ENCODE assay signal across 21 mouse cellular contexts in the genomic region with DNA sequence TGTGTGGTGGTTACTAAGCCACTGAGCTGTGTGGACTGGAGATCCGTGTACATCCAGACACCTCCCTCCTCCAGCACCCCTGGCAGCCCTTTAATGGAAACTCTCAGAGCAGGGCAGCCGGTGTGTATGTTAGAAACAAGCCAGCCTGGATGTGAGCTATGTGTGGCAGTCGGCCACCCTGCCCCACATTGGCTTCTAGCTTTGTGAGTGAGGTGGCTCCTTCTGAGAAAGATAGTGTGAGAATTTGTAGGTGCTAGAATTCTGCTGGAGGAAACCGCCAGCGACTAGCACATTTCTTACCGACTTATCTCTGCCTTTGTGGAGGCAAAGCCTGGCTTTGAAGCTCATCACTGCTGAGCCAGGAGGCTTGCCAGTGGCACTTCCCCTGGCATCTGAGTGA. TPM values are rescaled to one million over a fixed set of nuclear protein-coding genes. Genes with fewer than 3 reads are reported as not detected.
DNase-seq lines count a peak whose midpoint lies in the region; ATAC-seq and TF ChIP-seq lines count a peak whose summit lies in the region.
"Had no signal": no experiment of that assay in that cellular context is flagged by ENCODE, and none has a peak within 500 bp of the region (broad histone marks: within the 10 kb centered on the region; RNA-seq: fewer than 3 reads in every experiment).

No protein-coding gene starts in this region.

- WGBS in forebrain, postnatal 0 days: 52% methylated on average over 6 of the region's 6 CpGs
- 72% methylated on average over 6 of the region's 6 CpGs for WGBS in forebrain, embryonic 15.5 days
- 24% methylated on average over 6 of the region's 6 CpGs for WGBS in heart, embryonic 14.5 days
- 51% methylated on average over 6 of the region's 6 CpGs for WGBS in heart, embryonic 11.5 days (ENCODE audit: insufficient replicate concordance)
- WGBS in limb, embryonic 15.5 days: 68% methylated on average over 6 of the region's 6 CpGs
- WGBS in limb, embryonic 10.5 days: 86% methylated on average over 6 of the region's 6 CpGs

- TF ChIP-seq CTCF in forebrain, postnatal 0 days (IDR thresholded peaks at IDR 0.05; ENCODE audit: low read depth): no peak

- peak; percentile 24 for ATAC-seq in forebrain, postnatal 0 days
- ATAC-seq in forebrain, embryonic 15.5 days (replicated peaks): no peak
- no peak for ATAC-seq in heart, embryonic 14.5 days (ENCODE audit: insufficient number of reproducible peaks, insufficient read depth, low FRiP score, low read depth)
- no peak for ATAC-seq in heart, embryonic 11.5 days (replicated peaks; ENCODE audit: insufficient number of reproducible peaks, low FRiP score, low TSS enrichment)
- ATAC-seq in limb, embryonic 15.5 days (ENCODE audit: insufficient number of reproducible peaks, low FRiP score, low TSS enrichment, low read depth): no peak
- ATAC-seq: CD4-positive, CD25-positive, alpha-beta regulatory T cell, adult 4 months; liver, postnatal 0 days had no signal

- H3K4me2 ChIP-seq in forebrain, postnatal 0 days (ENCODE audit: low read depth): no peak overlapping the region
- H3K4me2 ChIP-seq in forebrain, embryonic 15.5 days (replicated peaks): no peak overlapping the region
- no peak overlapping the region for H3K4me2 ChIP-seq in heart, embryonic 14.5 days (ENCODE audit: low read length)
- no peak overlapping the region for H3K4me2 ChIP-seq in heart, embryonic 11.5 days
- H3K4me2 ChIP-seq in limb, embryonic 15.5 days: no peak overlapping the region
- H3K4me2 ChIP-seq: embryonic facial prominence, embryonic 13.5 days had no signal

- no peaks in the 10 kb centered on the region for H3K27me3 ChIP-seq in forebrain, postnatal 0 days (ENCODE audit: insufficient read depth, low read length)
- H3K27me3 ChIP-seq in forebrain, embryonic 15.5 days: no peaks in the 10 kb centered on the region
- H3K27me3 ChIP-seq in heart, embryonic 14.5 days (ENCODE audit: control insufficient read depth, insufficient read depth, low read length): no peaks in the 10 kb centered on the region
- H3K27me3 ChIP-seq in heart, embryonic 11.5 days (ENCODE audit: control insufficient read depth, insufficient read depth, low read length): no peaks in the 10 kb centered on the region
- H3K27me3 ChIP-seq in limb, embryonic 15.5 days: no peaks in the 10 kb centered on the region
- H3K27me3 ChIP-seq in limb, embryonic 10.5 days (ENCODE audit: low read depth, poor library complexity, severe bottlenecking): no peaks in the 10 kb centered on the region
- H3K27me3 ChIP-seq: embryonic facial prominence, embryonic 13.5 days had no signal

- H3K27ac ChIP-seq in forebrain, postnatal 0 days (ENCODE audit: low read depth, low read length): no peak overlapping the region
- no peak overlapping the region for H3K27ac ChIP-seq in forebrain, embryonic 15.5 days (replicated peaks)
- H3K27ac ChIP-seq in heart, embryonic 14.5 days (replicated peaks in 1 of 2; ENCODE audit: control insufficient read depth in 1 of 2, insufficient read depth in 1 of 2, low read depth in 2 of 2, low read length in 2 of 2): peak overlapping the region; percentile 10 to 19; a peak in 1 of 4 replicates
- H3K27ac ChIP-seq in heart, embryonic 11.5 days (ENCODE audit: low read depth, low read length): no peak overlapping the region
- H3K27ac ChIP-seq in limb, embryonic 15.5 days: 0 out of 2 replicates have a peak overlapping the region, but pooled peaks have one; percentile 33
- H3K27ac ChIP-seq in limb, embryonic 10.5 days: no peak overlapping the region
- H3K27ac ChIP-seq: embryonic facial prominence, embryonic 13.5 days; midbrain, embryonic 10.5 days had no signal

- H3K9me3 ChIP-seq in forebrain, postnatal 0 days (ENCODE audit: low read length): no peaks in the 10 kb centered on the region
- H3K9me3 ChIP-seq in forebrain, embryonic 15.5 days: no peaks in the 10 kb centered on the region
- no peaks in the 10 kb centered on the region for H3K9me3 ChIP-seq in heart, embryonic 14.5 days (ENCODE audit: control insufficient read depth, low read length)
- no peaks in the 10 kb centered on the region for H3K9me3 ChIP-seq in heart, embryonic 11.5 days (replicated peaks; ENCODE audit: control insufficient read depth, low read length)
- H3K9me3 ChIP-seq in limb, embryonic 15.5 days: no peaks in the 10 kb centered on the region
- H3K9me3 ChIP-seq in limb, embryonic 10.5 days (replicated peaks): no peaks in the 10 kb centered on the region
- H3K9me3 ChIP-seq: G1E; midbrain, embryonic 10.5 days had no signal

- no peak for DNase-seq in forebrain, postnatal 0 days
- no peak for DNase-seq in limb, embryonic 10.5 days (ENCODE audit: low spot score)
- peak; percentile 82 for DNase-seq in Muller cell, postnatal 12 days (ENCODE audit: inconsistent ontology term)
- DNase-seq in adrenal gland, adult 2 months: no peak
- DNase-seq: cerebellum, adult 9-11 months; kidney, adult 9 months; layer of hippocampus, postnatal 36 days; liver; liver, postnatal 0 days; lung, postnatal 14 days; thymus, postnatal 36 days had no signal

- peaks cover 7% of the 10 kb centered on the region; the same call in 1 of the 2 replicates for H3K36me3 ChIP-seq in forebrain, postnatal 0 days (ENCODE audit: insufficient read depth)
- H3K36me3 ChIP-seq in forebrain, embryonic 15.5 days: peaks cover 12% of the 10 kb centered on the region
- peaks cover 19% of the 10 kb centered on the region; the same call in 1 of the 2 replicates for H3K36me3 ChIP-seq in heart, embryonic 14.5 days (ENCODE audit: control insufficient read depth, insufficient read depth, low read length)
- 0 out of 2 replicates have a peak, but pooled peaks cover 3% of the 10 kb centered on the region for H3K36me3 ChIP-seq in heart, embryonic 11.5 days (ENCODE audit: control insufficient read depth, insufficient read depth, low read length)
- H3K36me3 ChIP-seq in limb, embryonic 15.5 days: peaks cover 42% of the 10 kb centered on the region
- peaks cover 72% of the 10 kb centered on the region for H3K36me3 ChIP-seq in limb, embryonic 10.5 days
- H3K36me3 ChIP-seq: G1E had no signal

- no peak overlapping the region for H3K9ac ChIP-seq in forebrain, postnatal 0 days
- H3K9ac ChIP-seq in forebrain, embryonic 15.5 days (replicated peaks): no peak overlapping the region
- peak overlapping the region; percentile 38; the same call in 1 of the 2 replicates for H3K9ac ChIP-seq in heart, embryonic 14.5 days (ENCODE audit: low read length)
- H3K9ac ChIP-seq in heart, embryonic 11.5 days (ENCODE audit: low read depth, low read length): no peak overlapping the region
- H3K9ac ChIP-seq in limb, embryonic 15.5 days: no peak overlapping the region
- H3K9ac ChIP-seq: embryonic facial prominence, embryonic 13.5 days; liver, postnatal 0 days had no signal

- no peak overlapping the region for H3K4me3 ChIP-seq in forebrain, postnatal 0 days (ENCODE audit: low read depth, low read length)
- no peak overlapping the region for H3K4me3 ChIP-seq in forebrain, embryonic 15.5 days
- no peak overlapping the region for H3K4me3 ChIP-seq in heart, embryonic 14.5 days (ENCODE audit: control insufficient read depth in 1 of 2, insufficient read depth in 1 of 2, low read depth in 1 of 2, low read length in 2 of 2)
- H3K4me3 ChIP-seq in heart, embryonic 11.5 days (ENCODE audit: low read depth, low read length): no peak overlapping the region
- H3K4me3 ChIP-seq in limb, embryonic 15.5 days: no peak overlapping the region
- no peak overlapping the region for H3K4me3 ChIP-seq in limb, embryonic 10.5 days
- H3K4me3 ChIP-seq: embryonic facial prominence, embryonic 13.5 days; midbrain, embryonic 10.5 days had no signal

- peaks cover 17% of the 10 kb centered on the region for H3K4me1 ChIP-seq in forebrain, postnatal 0 days (ENCODE audit: insufficient read depth)
- peaks cover 46% of the 10 kb centered on the region for H3K4me1 ChIP-seq in forebrain, embryonic 15.5 days
- peaks cover 13 to 43% of the 10 kb centered on the region in 2 experiments for H3K4me1 ChIP-seq in heart, embryonic 14.5 days (ENCODE audit: control insufficient read depth in 2 of 2, insufficient read depth in 2 of 2, low read length in 2 of 2)
- peaks cover 31% of the 10 kb centered on the region for H3K4me1 ChIP-seq in heart, embryonic 11.5 days (ENCODE audit: control insufficient read depth, insufficient read depth, low read length)
- H3K4me1 ChIP-seq in limb, embryonic 15.5 days: peaks cover 72% of the 10 kb centered on the region
- peaks cover 35% of the 10 kb centered on the region for H3K4me1 ChIP-seq in limb, embryonic 10.5 days

RNA-seq across cellular contexts. Expression of a gene that starts 5.3 kb away (rescaled TPM):
- total RNA-seq in forebrain, postnatal 0 days (2014; rRNA removed): 26.0 and 35.9 TPM in 2 replicates
- polyA plus RNA-seq in forebrain, postnatal 0 days (2015; fragmentation: Nextera tagmentation; extraction: Ambion mirVana): 5.7 and 7.4 TPM in 2 replicates
- polyA plus RNA-seq in forebrain, embryonic 15.5 days (2015; fragmentation: Nextera tagmentation; extraction: Ambion mirVana): 17.3 and 18.0 TPM in 2 replicates
- 12.6 and 13.3 TPM in 2 replicates for polyA plus RNA-seq in heart, embryonic 14.5 days (2014; fragmentation: Nextera tagmentation; extraction: Ambion mirVana)
- 14.8 and 15.3 TPM in 2 replicates for polyA plus RNA-seq in heart, embryonic 11.5 days (2014; fragmentation: Nextera tagmentation; extraction: Ambion mirVana)
- polyA plus RNA-seq in limb, embryonic 15.5 days (2015; fragmentation: Nextera tagmentation; extraction: Ambion mirVana): 28.4 and 28.6 TPM in 2 replicates
- polyA plus RNA-seq in limb, embryonic 10.5 days (2016; fragmentation: Nextera tagmentation; extraction: Ambion mirVana): 25.0 and 31.3 TPM in 2 replicates
- 1 to 10 TPM; 5.2 to 7.4 TPM for total RNA-seq in adrenal gland, adult 2 months (2021)
- polyA plus RNA-seq in adrenal gland, adult 2 months (2012; rRNA removed): 3.0 and 3.4 TPM in 2 replicates
- polyA plus RNA-seq: G1E had no signal

RNA-seq across cellular contexts. Expression of a gene that starts 53.1 kb away (rescaled TPM):
- total RNA-seq in forebrain, postnatal 0 days (2014; rRNA removed): 1.3 and 1.6 TPM in 2 replicates
- 2.3 and 2.6 TPM in 2 replicates for polyA plus RNA-seq in forebrain, postnatal 0 days (2015; fragmentation: Nextera tagmentation; extraction: Ambion mirVana)
- polyA plus RNA-seq in forebrain, embryonic 15.5 days (2015; fragmentation: Nextera tagmentation; extraction: Ambion mirVana): 0.69 and 1.1 TPM in 2 replicates
- 1.2 and 2.5 TPM in 2 replicates for polyA plus RNA-seq in heart, embryonic 14.5 days (2014; fragmentation: Nextera tagmentation; extraction: Ambion mirVana)
- polyA plus RNA-seq in heart, embryonic 11.5 days (2014; fragmentation: Nextera tagmentation; extraction: Ambion mirVana): 0.64 and 1.2 TPM in 2 replicates
- 0.78 and 0.79 TPM in 2 replicates for polyA plus RNA-seq in limb, embryonic 15.5 days (2015; fragmentation: Nextera tagmentation; extraction: Ambion mirVana)
- polyA plus RNA-seq in limb, embryonic 10.5 days (2016; fragmentation: Nextera tagmentation; extraction: Ambion mirVana): not detected in 2 replicates
- not detected for total RNA-seq in adrenal gland, adult 2 months (2021)
- polyA plus RNA-seq in adrenal gland, adult 2 months (2012; rRNA removed): not detected in 2 replicates
- total RNA-seq: G1E; granulocyte monocyte progenitor cell, adult 5-6 weeks had no signal
- polyA plus RNA-seq: CD4-positive, CD25-positive, alpha-beta regulatory T cell, adult 4 months; G1E; large intestine, adult 2 months; midbrain, embryonic 10.5 days had no signal

RNA-seq across cellular contexts. Expression of a gene that starts 56.7 kb away (rescaled TPM):
- 789 and 953 TPM in 2 replicates for total RNA-seq in forebrain, postnatal 0 days (2014; rRNA removed)
- 1,191 and 1,686 TPM in 2 replicates for polyA plus RNA-seq in forebrain, postnatal 0 days (2015; fragmentation: Nextera tagmentation; extraction: Ambion mirVana)
- 5,603 and 5,963 TPM in 2 replicates for polyA plus RNA-seq in forebrain, embryonic 15.5 days (2015; fragmentation: Nextera tagmentation; extraction: Ambion mirVana)
- polyA plus RNA-seq in heart, embryonic 14.5 days (2014; fragmentation: Nextera tagmentation; extraction: Ambion mirVana): 18,791 and 33,479 TPM in 2 replicates
- 18,841 and 22,217 TPM in 2 replicates for polyA plus RNA-seq in heart, embryonic 11.5 days (2014; fragmentation: Nextera tagmentation; extraction: Ambion mirVana)
- polyA plus RNA-seq in limb, embryonic 15.5 days (2015; fragmentation: Nextera tagmentation; extraction: Ambion mirVana): 16,413 and 16,715 TPM in 2 replicates
- polyA plus RNA-seq in limb, embryonic 10.5 days (2016; fragmentation: Nextera tagmentation; extraction: Ambion mirVana): 3,476 and 3,759 TPM in 2 replicates
- total RNA-seq in adrenal gland, adult 2 months (2021): 1,000 to 10,000 TPM; 1,707 to 1,770 TPM
- 1,248 and 1,571 TPM in 2 replicates for polyA plus RNA-seq in adrenal gland, adult 2 months (2012; rRNA removed)

Comparison
In these comparisons a context has a peak if more than half of its experiments do, and no peak if none do; other contexts are left out.
1. H3K27ac ChIP-seq: peak in heart, embryonic 14.5 days (2 of 2) and limb, embryonic 15.5 days (single experiment); none in forebrain, postnatal 0 days (single experiment), forebrain, embryonic 15.5 days (single experiment), heart, embryonic 11.5 days (single experiment) and limb, embryonic 10.5 days (single experiment).